Mouse (Mus musculus) small intestine, adult 2 months (tissue): ENCODE measurements at regions not wholly inside any gene's neighbourhood (a gene's known extent, or its start where the extent isn't known, plus 50 kb on each side); places are given as distances from the start of the nearest gene placed in this dataset.

Experiments
- H3K27ac ChIP-seq: fragments of 200-500 bp; 2 replicates; pipeline ENCODE4 v1.5.1; 2012; ENCODE audit warnings: low read depth, low read length, control low read depth, inconsistent platforms; ENCODE audit not compliant: insufficient read depth
- H3K27me3 ChIP-seq: fragments of 200-500 bp; 2 replicates; pipeline ENCODE4 v1.6.1; 2012; ENCODE audit warnings: mild to moderate bottlenecking, moderate library complexity, low read length, inconsistent platforms; ENCODE audit not compliant: control insufficient read depth, insufficient read depth
- H3K36me3 ChIP-seq: fragments of 200-500 bp; 2 replicates; pipeline ENCODE4 v1.6.1; 2012; ENCODE audit warnings: mild to moderate bottlenecking, low read length, control low read depth, inconsistent platforms; ENCODE audit not compliant: control insufficient read depth, insufficient read depth
- H3K4me1 ChIP-seq: fragments of 200-500 bp; 2 replicates; pipeline ENCODE4 v1.6.1; 2012; ENCODE audit warnings: low read length, inconsistent platforms, mixed read lengths; ENCODE audit not compliant: control insufficient read depth, insufficient read depth, insufficient read length
- H3K4me3 ChIP-seq: fragments of 200-500 bp; 2 replicates; pipeline ENCODE4 v1.5.1; 2012; ENCODE audit warnings: low read depth, mild to moderate bottlenecking, control low read depth, inconsistent platforms, low read length, moderate library complexity
- CTCF ChIP-seq: fragments of 200-500 bp; IDR thresholded peaks from 2 replicates; pipeline ENCODE4 v1.5.1; 2012; ENCODE audit warnings: low read depth, mild to moderate bottlenecking, control low read depth, inconsistent platforms, low read length, moderate library complexity, mixed read lengths; ENCODE audit not compliant: insufficient replicate concordance, insufficient read length; ENCODE audit errors: extremely low read depth
- POLR2A ChIP-seq: fragments of 200-500 bp; IDR thresholded peaks from 2 replicates; pipeline ENCODE4 v1.6.1; 2012; ENCODE audit warnings: low read depth, mild to moderate bottlenecking, control low read depth, inconsistent platforms, low read length, moderate library complexity
- WGBS: fragments of 180-500 bp; shearing (Covaris S2); methylation state at CpG from one replicate; pipeline ENCODE4 v1.1.7; 2018; 5-methylcytosine and 5-hydroxymethylcytosine counted together

- WGBS = 70% methylated on average over 2 of the region's 2 CpGs
- no peaks in the 10 kb centered on the region for H3K4me1 ChIP-seq
- no peaks in the 10 kb centered on the region for H3K27me3 ChIP-seq
- no peak overlapping the region for H3K4me3 ChIP-seq
- no peak overlapping the region for H3K27ac ChIP-seq
- TF ChIP-seq CTCF = no peak
- TF ChIP-seq POLR2A = no peak
- H3K36me3 ChIP-seq = no peaks in the 10 kb centered on the region
Observed at GRCm38 (mm10) chr9:23535872-23536271, 313.0 kb downstream of the Bmper start.

DNA sequence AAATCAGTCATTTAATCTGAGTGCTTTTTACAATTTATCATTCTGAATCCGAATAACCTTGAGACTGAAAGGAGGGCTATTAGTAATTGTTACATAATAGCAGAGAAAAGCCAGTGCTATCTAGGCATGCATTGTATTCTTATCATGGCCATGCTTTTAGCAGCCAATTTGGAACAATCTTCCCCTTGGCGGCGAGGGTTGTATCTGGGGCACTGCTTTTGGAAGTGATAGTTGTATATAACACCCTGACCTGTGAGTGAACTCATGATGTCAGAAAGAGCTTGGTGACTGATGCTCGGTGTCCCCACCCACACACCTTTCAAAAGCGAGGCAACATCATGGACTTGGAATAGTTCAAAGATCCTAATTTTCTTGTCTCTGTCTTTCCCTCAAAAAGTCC lies 315.2 kb downstream of the Bmper start:
- Histone ChIP-seq H3K27me3 (no peaks in the 10 kb centered on the region), H3K36me3 (no peaks in the 10 kb centered on the region), H3K4me3 (no peak overlapping the region), H3K27ac (no peak overlapping the region), H3K4me1 (no peaks in the 10 kb centered on the region)
- WGBS = 31% methylated on average over 5 of the region's 5 CpGs
- TF ChIP-seq POLR2A = no peak
- TF ChIP-seq CTCF = no peak

- Histone ChIP-seq H3K27me3 (no peaks in the 10 kb centered on the region), H3K36me3 (no peaks in the 10 kb centered on the region), H3K4me1 (no peaks in the 10 kb centered on the region), H3K27ac (no peak overlapping the region), H3K4me3 (no peak overlapping the region)
- TF ChIP-seq CTCF = no peak
- TF ChIP-seq POLR2A = no peak
- WGBS = 74% methylated on average over 2 of the region's 2 CpGs
Observed at GRCm38 (mm10) chr9:23551692-23552091, 328.8 kb downstream of the Bmper start.

DNA sequence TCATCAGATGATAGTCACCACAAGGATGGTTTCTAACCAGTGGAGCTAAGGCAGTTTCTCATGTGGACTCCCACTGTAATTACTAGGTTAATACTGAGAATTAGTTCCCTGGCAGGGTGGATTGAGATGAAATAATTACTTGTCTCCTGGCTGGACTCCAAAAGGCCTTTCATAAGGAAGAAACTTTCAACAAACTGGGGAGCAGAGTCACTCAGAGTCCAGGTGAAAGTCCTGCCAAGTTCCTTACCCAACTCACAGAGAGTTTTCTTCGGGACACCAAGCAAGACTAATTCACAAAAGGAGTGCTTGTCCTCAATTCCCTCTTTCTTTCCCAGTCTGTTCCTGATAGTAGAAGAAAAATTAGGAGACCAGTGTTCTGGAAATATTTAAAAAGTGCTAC lies 330.9 kb downstream of the Bmper start:
- TF ChIP-seq CTCF = no peak
- TF ChIP-seq POLR2A = no peak
- H3K27ac ChIP-seq = no peak overlapping the region
- H3K4me1 ChIP-seq = no peaks in the 10 kb centered on the region
- H3K36me3 ChIP-seq = no peaks in the 10 kb centered on the region
- H3K4me3 ChIP-seq = no peak overlapping the region
- H3K27me3 ChIP-seq = no peaks in the 10 kb centered on the region
- WGBS = 68% methylated on average over 1 of the region's 1 CpGs

DNA sequence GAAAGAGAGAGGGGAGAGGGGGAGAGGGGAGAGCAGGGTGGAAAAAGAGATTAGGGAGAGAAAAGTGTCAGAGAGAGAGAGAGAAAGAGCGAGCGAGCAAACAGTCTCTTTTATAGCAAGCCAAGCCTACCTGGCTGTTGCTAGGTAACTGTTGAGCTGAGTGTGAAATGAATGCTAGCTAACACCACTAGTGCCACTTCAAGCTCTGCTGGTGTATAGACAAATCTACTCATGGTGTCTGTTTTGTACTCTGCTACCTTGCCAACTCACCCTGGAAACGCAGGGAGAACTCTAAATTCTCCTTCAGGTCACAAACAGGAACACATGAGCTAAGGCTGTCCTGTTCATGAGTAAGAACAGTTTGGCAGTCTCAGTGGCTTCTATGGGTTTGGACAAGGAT lies 334.7 kb downstream of the Bmper start:
- Histone ChIP-seq H3K4me1 (no peaks in the 10 kb centered on the region), H3K27ac (no peak overlapping the region), H3K27me3 (no peaks in the 10 kb centered on the region), H3K36me3 (no peaks in the 10 kb centered on the region), H3K4me3 (no peak overlapping the region)
- 54% methylated on average over 3 of the region's 3 CpGs for WGBS
- no peak for TF ChIP-seq CTCF
- no peak for TF ChIP-seq POLR2A

- H3K27ac ChIP-seq = no peak overlapping the region
- no peaks in the 10 kb centered on the region for H3K4me1 ChIP-seq
- TF ChIP-seq CTCF = no peak
- TF ChIP-seq POLR2A = no peak
- no peak overlapping the region for H3K4me3 ChIP-seq
- 57% methylated on average over 3 of the region's 3 CpGs for WGBS
- no peaks in the 10 kb centered on the region for H3K27me3 ChIP-seq
- no peaks in the 10 kb centered on the region for H3K36me3 ChIP-seq
Observed at GRCm38 (mm10) chr9:23561924-23562323, 339.0 kb downstream of the Bmper start.

- Histone ChIP-seq H3K4me3 (no peak overlapping the region), H3K4me1 (no peaks in the 10 kb centered on the region), H3K27ac (no peak overlapping the region), H3K36me3 (no peaks in the 10 kb centered on the region), H3K27me3 (no peaks in the 10 kb centered on the region)
- TF ChIP-seq CTCF = no peak
- no peak for TF ChIP-seq POLR2A
Observed at GRCm38 (mm10) chr9:23567081-23567480, 344.2 kb downstream of the Bmper start.

GRCm38 (mm10) chr9:23570150-23570549 lies 347.3 kb downstream of the Bmper start:
- Histone ChIP-seq H3K27ac (no peak overlapping the region), H3K4me3 (no peak overlapping the region), H3K4me1 (no peaks in the 10 kb centered on the region), H3K27me3 (no peaks in the 10 kb centered on the region), H3K36me3 (no peaks in the 10 kb centered on the region)
- 48% methylated on average over 8 of the region's 8 CpGs for WGBS
- TF ChIP-seq CTCF (no peak), POLR2A (no peak)
